Mouse (Mus musculus): ENCODE results near the gene Slc15a2.

GRCm38 (mm10) chr16:36733827-36734226, 50.9 kb downstream of the Slc15a2 start:
- TF ChIP-seq CTCF (IDR thresholded peaks at IDR 0.05; ENCODE audit: low read depth) (no peak), EP300 (IDR thresholded peaks at IDR 0.05; ENCODE audit: low read depth) (no peak)

Measured in heart, postnatal 0 days (tissue).